Mouse (Mus musculus): ENCODE measurements around the gene Jam3.

- TF ChIP-seq TAL1 (IDR thresholded peaks at IDR 0.05; ENCODE audit: low read length): no peak
- TF ChIP-seq GATA1 (IDR thresholded peaks at IDR 0.05; ENCODE audit: low read length): no peak
These were observed 19.8 kb downstream of the Jam3 start for GRCm38 (mm10) chr9:27135372-27135771.

All from erythroblast, embryonic 14.5 days (primary cell).